Mouse (Mus musculus): Measurements from ENCODE around the gene Necap1.

GRCm38 (mm10) chr6:122879141-122879735 is 5.0 kb downstream of the Necap1 start:
- TF ChIP-seq CTCF (IDR thresholded peaks at IDR 0.05; ENCODE audit: low read depth, low read length): no peak
- TF ChIP-seq POLR2A (IDR thresholded peaks at IDR 0.05; ENCODE audit: extremely low read depth, insufficient read depth, low read length): no peak

Data from liver, adult 2 months (tissue).